Mouse (Mus musculus): Measurements from ENCODE around the gene Trmt11. TPM values are rescaled to one million over a fixed set of nuclear protein-coding genes. Genes with fewer than 3 reads are reported as not detected.
A peak's percentile ranks its signal among the peaks of the same experiment; 100 is the strongest.
"Not testable (repeated sequence)": the region's sequence is repeated elsewhere in the genome, so short reads cannot be mapped to it uniquely, and the experiment has no call there.

Gene Trmt11
- total RNA-seq (2021) = 1 to 10 TPM; 3.8 to 5.4 TPM

GRCm38 (mm10) chr10:30600542-30600966 is at the start of gene Trmt11:
Trmt11 (minus strand) TSS chr10:30600749.
- DNase-seq (ENCODE audit: low spot score) = peak; percentile 83
- intact Hi-C loops (cut with DNase I) = loop anchor here (1.0 to 10.0 kb wide), 3 partner anchors 17 to 704 kb away; partner anchors contain the start of gene Ncoa7

- intact Hi-C loops (cut with DNase I) = no loop called here
Observed at GRCm38 (mm10) chr10:30647681-30648080, 47.1 kb upstream of the Trmt11 start.

GRCm38 (mm10) chr10:30638216-30638615 is 37.7 kb upstream of the Trmt11 start:
- intact Hi-C loops (cut with DNase I) = no loop called here
- no peak for DNase-seq (ENCODE audit: low spot score)

More at GRCm38 (mm10) chr10:30647681-30648080, 47.1 kb upstream of the Trmt11 start:
- no peak for DNase-seq (ENCODE audit: low spot score)

- DNase-seq (ENCODE audit: low spot score); intact Hi-C loops (cut with DNase I): not testable (repeated sequence)
Observed at GRCm38 (mm10) chr10:30636474-30637154, 36.1 kb upstream of the Trmt11 start.

GRCm38 (mm10) chr10:30632718-30633117 is 32.2 kb upstream of the Trmt11 start:
- intact Hi-C loops (cut with DNase I) = no loop called here
- no peak for DNase-seq (ENCODE audit: low spot score)

GRCm38 (mm10) chr10:30629977-30630376 is 29.4 kb upstream of the Trmt11 start:
- intact Hi-C loops (cut with DNase I) = no loop called here
- no peak for DNase-seq (ENCODE audit: low spot score)

GRCm38 (mm10) chr10:30629513-30629912 is 29.0 kb upstream of the Trmt11 start, which contains the start of gene Hint3:
Hint3 (minus strand) TSS chr10:30629632.
- intact Hi-C loops (cut with DNase I) = no loop called here

GRCm38 (mm10) chr10:30628444-30628843 is 27.9 kb upstream of the Trmt11 start:
- intact Hi-C loops (cut with DNase I); DNase-seq (ENCODE audit: low spot score): not testable (repeated sequence)

More at GRCm38 (mm10) chr10:30629513-30629912, 29.0 kb upstream of the Trmt11 start, which contains the start of gene Hint3:
- DNase-seq (ENCODE audit: low spot score) = no peak

GRCm38 (mm10) chr10:30627548-30627947 is 27.0 kb upstream of the Trmt11 start:
- DNase-seq (ENCODE audit: low spot score) = no peak
- intact Hi-C loops (cut with DNase I) = no loop called here

GRCm38 (mm10) chr10:30624161-30625019 is 23.8 kb upstream of the Trmt11 start:
- intact Hi-C loops (cut with DNase I) = no loop called here
- no peak for DNase-seq (ENCODE audit: low spot score)

GRCm38 (mm10) chr10:30622928-30623327 is 22.4 kb upstream of the Trmt11 start:
- DNase-seq (ENCODE audit: low spot score) = no peak
- intact Hi-C loops (cut with DNase I) = no loop called here

- no peak for DNase-seq (ENCODE audit: low spot score)
- intact Hi-C loops (cut with DNase I) = loop anchor here (5.0 kb wide), 1 partner anchor 183 kb away; the partner anchor contains the start of gene Ncoa7
Observed at GRCm38 (mm10) chr10:30618918-30619210, 18.3 kb upstream of the Trmt11 start.

- DNase-seq (ENCODE audit: low spot score) = peak; percentile 98
- intact Hi-C loops (cut with DNase I) = loop anchor here (5.0 kb wide), 1 partner anchor 184 kb away; the partner anchor contains the start of gene Ncoa7
Observed at GRCm38 (mm10) chr10:30618091-30618917, 17.8 kb upstream of the Trmt11 start.

- no peak for DNase-seq (ENCODE audit: low spot score)
- intact Hi-C loops (cut with DNase I) = no loop called here
Observed at GRCm38 (mm10) chr10:30613039-30613438, 12.5 kb upstream of the Trmt11 start.

GRCm38 (mm10) chr10:30609614-30610013 is 9.1 kb upstream of the Trmt11 start:
- intact Hi-C loops (cut with DNase I) = loop anchor here (10.0 kb wide), 1 partner anchor 695 kb away; no protein-coding TSS in a partner anchor

GRCm38 (mm10) chr10:30608109-30608508 is 7.6 kb upstream of the Trmt11 start:
- no peak for DNase-seq (ENCODE audit: low spot score)
- intact Hi-C loops (cut with DNase I) = loop anchor here (10.0 kb wide), 1 partner anchor 697 kb away; no protein-coding TSS in a partner anchor

More at GRCm38 (mm10) chr10:30609614-30610013, 9.1 kb upstream of the Trmt11 start:
- DNase-seq (ENCODE audit: low spot score) = no peak

- intact Hi-C loops (cut with DNase I) = loop anchor here (1.0 to 10.0 kb wide), 3 partner anchors 17 to 705 kb away; partner anchors contain the start of gene Ncoa7
- DNase-seq (ENCODE audit: low spot score) = no peak
Observed at GRCm38 (mm10) chr10:30600094-30600534, 435 bp downstream of the Trmt11 start.

GRCm38 (mm10) chr10:30587037-30587436 is 13.5 kb downstream of the Trmt11 start:
- intact Hi-C loops (cut with DNase I) = no loop called here
- no peak for DNase-seq (ENCODE audit: low spot score)

- intact Hi-C loops (cut with DNase I) = no loop called here
Observed at GRCm38 (mm10) chr10:30585691-30586090, 14.9 kb downstream of the Trmt11 start.

More at GRCm38 (mm10) chr10:30585691-30586090, 14.9 kb downstream of the Trmt11 start:
- DNase-seq (ENCODE audit: low spot score) = no peak
